Mouse (Mus musculus): ENCODE data around the gene Eps8l2.

GRCm38 (mm10) chr7:141317619-141318132 lies 21.0 kb upstream of the Eps8l2 start:
- no peak for TF ChIP-seq POLR2A (IDR thresholded peaks at IDR 0.05; ENCODE audit: low read depth, low read length)
- no peak for TF ChIP-seq CTCF (IDR thresholded peaks at IDR 0.05; ENCODE audit: extremely low read depth, insufficient read length, insufficient replicate concordance, low read depth, low read length)

Data from small intestine, adult 2 months (tissue).